ENCODE assay signal across 14 mouse cellular contexts in the genomic region with DNA sequence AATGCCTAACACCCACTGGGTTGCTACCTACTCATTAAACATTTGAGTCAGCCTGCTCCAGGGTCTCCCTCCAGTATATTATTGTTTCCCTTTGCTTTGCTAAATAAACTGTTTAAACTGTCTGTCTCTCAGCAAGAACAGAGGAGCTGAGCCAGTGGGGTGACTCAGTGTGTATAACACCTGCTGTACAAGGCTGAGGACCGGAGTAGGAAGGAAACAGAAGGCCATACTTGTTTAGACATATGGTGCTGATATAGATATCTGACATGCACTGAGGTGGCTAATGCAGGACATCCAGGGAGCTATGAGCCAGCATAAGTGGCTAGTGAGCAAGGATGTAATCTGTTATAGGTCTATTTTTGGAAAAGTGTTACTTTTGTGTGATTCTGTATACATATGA.
DNase-seq lines count a peak whose midpoint lies in the region.
"Had no signal": no experiment of that assay in that cellular context is flagged by ENCODE, and none has a peak within 500 bp of the region (broad histone marks: within the 10 kb centered on the region; RNA-seq: fewer than 3 reads in every experiment).

No protein-coding gene starts in this region.

- peak; percentile 35 for DNase-seq in cerebellum, adult 11-12 months
- DNase-seq in cerebellum, postnatal 4 days (ENCODE audit: low spot score in 2 of 2), result no peak
- peak; percentile 12 for DNase-seq in layer of hippocampus, adult 9-10 months (ENCODE audit: low spot score)
- no peak for DNase-seq in layer of hippocampus, postnatal 14 days (ENCODE audit: low spot score in 2 of 2)
- DNase-seq in cerebellum, adult 18-20 months, result peak; percentile 37 to 56
- DNase-seq in cerebellum, postnatal 36 days, result peak; percentile 44 to 53
- DNase-seq in adrenal gland, postnatal 25 days, result no peak
- DNase-seq: gastrocnemius, adult 2 months; kidney, adult 18-20 months; kidney, postnatal 4 days; lung, adult 18-20 months; lung, postnatal 10 days; retina, postnatal 1 day; thymus, postnatal 14 days had no signal

Comparison
In these comparisons a context has a peak if more than half of its experiments do, and no peak if none do; other contexts are left out.
1. DNase-seq: peak in cerebellum, adult 11-12 months (single experiment), layer of hippocampus, adult 9-10 months (single experiment), cerebellum, adult 18-20 months (2 of 2) and cerebellum, postnatal 36 days (2 of 2); none in cerebellum, postnatal 4 days (0 of 2), layer of hippocampus, postnatal 14 days (0 of 2) and adrenal gland, postnatal 25 days (single experiment).